Mouse (Mus musculus): ENCODE results near the gene Lrrc4. TPM values are rescaled to one million over a fixed set of nuclear protein-coding genes. Genes with fewer than 3 reads are reported as not detected.

The Lrrc4 gene
- total and polyA plus RNA-seq, 3 experiments = 0.11 TPM; not detected in 2

- no peak for TF ChIP-seq GATA1 (IDR thresholded peaks at IDR 0.05; ENCODE audit: borderline replicate concordance, low read length)
- no peak for TF ChIP-seq POLR2AphosphoS5 (IDR thresholded peaks at IDR 0.05; ENCODE audit: insufficient replicate concordance, low read depth, low read length)
- TF ChIP-seq TAL1 (conservative IDR thresholded peaks at IDR 0.05; ENCODE audit: low read depth, low read length) = no peak
- TF ChIP-seq CTCF (IDR thresholded peaks at IDR 0.05; ENCODE audit: low read depth, low read length) = no peak
- no peak for TF ChIP-seq GATA2 (IDR thresholded peaks at IDR 0.05; ENCODE audit: borderline replicate concordance, low read depth, low read length)
- Histone ChIP-seq H3K9me3 (replicated peaks) (no peaks in the 10 kb centered on the region), H3K4me1 (ENCODE audit: insufficient read depth, low read depth, low read length) (peaks cover 2% of the 10 kb centered on the region; the same call in 1 of the 2 replicates), H3K36me3 (replicated peaks) (peaks cover 91% of the 10 kb centered on the region), H3K4me3 (ENCODE audit: low read depth, low read length) (no peak overlapping the region), H3K27me3 (ENCODE audit: insufficient read depth, low read length) (no peaks in the 10 kb centered on the region)
- DNase-seq (ENCODE audit: low spot score) (no peak), ATAC-seq (ENCODE audit: extremely low read depth, insufficient number of reproducible peaks, low FRiP score, poor library complexity, severe bottlenecking) (no peak)
Measured at GRCm38 (mm10) chr6:28795792-28796515, 35.6 kb downstream of the Lrrc4 start.

- H3K4me3 ChIP-seq (ENCODE audit: low read depth, low read length) = no peak overlapping the region
- H3K27me3 ChIP-seq (ENCODE audit: insufficient read depth, low read length) = no peaks in the 10 kb centered on the region
- DNase-seq (ENCODE audit: low spot score) = no peak
- H3K9me3 ChIP-seq (replicated peaks) = no peaks in the 10 kb centered on the region
- TF ChIP-seq GATA1 (IDR thresholded peaks at IDR 0.05; ENCODE audit: borderline replicate concordance, low read length) = no peak
- no peak for TF ChIP-seq CTCF (IDR thresholded peaks at IDR 0.05; ENCODE audit: low read depth, low read length)
- TF ChIP-seq GATA2 (IDR thresholded peaks at IDR 0.05; ENCODE audit: borderline replicate concordance, low read depth, low read length) = no peak
- no peak for TF ChIP-seq TAL1 (conservative IDR thresholded peaks at IDR 0.05; ENCODE audit: low read depth, low read length)
- peaks cover 2% of the 10 kb centered on the region; the same call in 1 of the 2 replicates for H3K4me1 ChIP-seq (ENCODE audit: insufficient read depth, low read depth, low read length)
- peaks cover 91% of the 10 kb centered on the region for H3K36me3 ChIP-seq (replicated peaks)
- no peak for ATAC-seq (ENCODE audit: extremely low read depth, insufficient number of reproducible peaks, low FRiP score, poor library complexity, severe bottlenecking)
Measured at GRCm38 (mm10) chr6:28795380-28795779, 36.2 kb downstream of the Lrrc4 start.

- TF ChIP-seq CTCF (IDR thresholded peaks at IDR 0.05; ENCODE audit: low read depth, low read length) (no peak), TAL1 (conservative IDR thresholded peaks at IDR 0.05; ENCODE audit: low read depth, low read length) (no peak), GATA2 (IDR thresholded peaks at IDR 0.05; ENCODE audit: borderline replicate concordance, low read depth, low read length) (no peak), GATA1 (IDR thresholded peaks at IDR 0.05; ENCODE audit: borderline replicate concordance, low read length) (no peak), POLR2AphosphoS5 (IDR thresholded peaks at IDR 0.05; ENCODE audit: insufficient replicate concordance, low read depth, low read length) (no peak)
- Histone ChIP-seq H3K27me3 (ENCODE audit: insufficient read depth, low read length) (no peaks in the 10 kb centered on the region), H3K4me3 (ENCODE audit: low read depth, low read length) (no peak overlapping the region), H3K9me3 (replicated peaks) (no peaks in the 10 kb centered on the region), H3K36me3 (replicated peaks) (peaks cover 88% of the 10 kb centered on the region), H3K4me1 (ENCODE audit: insufficient read depth, low read depth, low read length) (peaks cover 2% of the 10 kb centered on the region; the same call in 1 of the 2 replicates)
- ATAC-seq (ENCODE audit: extremely low read depth, insufficient number of reproducible peaks, low FRiP score, poor library complexity, severe bottlenecking) (no peak), DNase-seq (ENCODE audit: low spot score) (no peak)
Measured at GRCm38 (mm10) chr6:28791809-28792208, 39.7 kb downstream of the Lrrc4 start.

GRCm38 (mm10) chr6:28791183-28791582, 40.4 kb downstream of the Lrrc4 start:
- TF ChIP-seq CTCF (IDR thresholded peaks at IDR 0.05; ENCODE audit: low read depth, low read length) (no peak), GATA2 (IDR thresholded peaks at IDR 0.05; ENCODE audit: borderline replicate concordance, low read depth, low read length) (no peak), POLR2AphosphoS5 (IDR thresholded peaks at IDR 0.05; ENCODE audit: insufficient replicate concordance, low read depth, low read length) (no peak), TAL1 (conservative IDR thresholded peaks at IDR 0.05; ENCODE audit: low read depth, low read length) (no peak), GATA1 (IDR thresholded peaks at IDR 0.05; ENCODE audit: borderline replicate concordance, low read length) (no peak)
- Histone ChIP-seq H3K4me3 (ENCODE audit: low read depth, low read length) (no peak overlapping the region), H3K36me3 (replicated peaks) (peaks cover 85% of the 10 kb centered on the region), H3K27me3 (ENCODE audit: insufficient read depth, low read length) (no peaks in the 10 kb centered on the region), H3K4me1 (ENCODE audit: insufficient read depth, low read depth, low read length) (peaks cover 2% of the 10 kb centered on the region; the same call in 1 of the 2 replicates), H3K9me3 (replicated peaks) (no peaks in the 10 kb centered on the region)
- DNase-seq (ENCODE audit: low spot score) (no peak), ATAC-seq (ENCODE audit: extremely low read depth, insufficient number of reproducible peaks, low FRiP score, poor library complexity, severe bottlenecking) (no peak)

GRCm38 (mm10) chr6:28789685-28790084, 41.9 kb downstream of the Lrrc4 start:
- Histone ChIP-seq H3K9me3 (replicated peaks) (no peaks in the 10 kb centered on the region), H3K4me1 (ENCODE audit: insufficient read depth, low read depth, low read length) (peaks cover 2% of the 10 kb centered on the region; the same call in 1 of the 2 replicates), H3K27me3 (ENCODE audit: insufficient read depth, low read length) (no peaks in the 10 kb centered on the region), H3K4me3 (ENCODE audit: low read depth, low read length) (no peak overlapping the region), H3K36me3 (replicated peaks) (peaks cover 80% of the 10 kb centered on the region)
- DNase-seq (ENCODE audit: low spot score) (no peak), ATAC-seq (ENCODE audit: extremely low read depth, insufficient number of reproducible peaks, low FRiP score, poor library complexity, severe bottlenecking) (no peak)
- no peak for TF ChIP-seq GATA2 (IDR thresholded peaks at IDR 0.05; ENCODE audit: borderline replicate concordance, low read depth, low read length)
- no peak for TF ChIP-seq GATA1 (IDR thresholded peaks at IDR 0.05; ENCODE audit: borderline replicate concordance, low read length)
- TF ChIP-seq TAL1 (conservative IDR thresholded peaks at IDR 0.05; ENCODE audit: low read depth, low read length) = no peak
- no peak for TF ChIP-seq CTCF (IDR thresholded peaks at IDR 0.05; ENCODE audit: low read depth, low read length)
- no peak for TF ChIP-seq POLR2AphosphoS5 (IDR thresholded peaks at IDR 0.05; ENCODE audit: insufficient replicate concordance, low read depth, low read length)

- Histone ChIP-seq H3K9me3 (replicated peaks) (no peaks in the 10 kb centered on the region), H3K27me3 (ENCODE audit: insufficient read depth, low read length) (no peaks in the 10 kb centered on the region), H3K36me3 (replicated peaks) (peaks cover 75% of the 10 kb centered on the region), H3K4me3 (ENCODE audit: low read depth, low read length) (no peak overlapping the region), H3K4me1 (ENCODE audit: insufficient read depth, low read depth, low read length) (peaks cover 2% of the 10 kb centered on the region; the same call in 1 of the 2 replicates)
- no peak for ATAC-seq (ENCODE audit: extremely low read depth, insufficient number of reproducible peaks, low FRiP score, poor library complexity, severe bottlenecking)
- TF ChIP-seq GATA2 (IDR thresholded peaks at IDR 0.05; ENCODE audit: borderline replicate concordance, low read depth, low read length) = no peak
- DNase-seq (ENCODE audit: low spot score) = no peak
Measured at GRCm38 (mm10) chr6:28787133-28787532, 44.4 kb downstream of the Lrrc4 start.
